Mouse (Mus musculus) E14TG2a.4 (cell line): ENCODE measurements at regions not wholly inside any gene's neighbourhood (a gene's known extent, or its start where the extent isn't known, plus 50 kb on each side); places are given as distances from the start of the nearest gene placed in this dataset.

ENCODE experiments used
- CTCF ChIP-seq: conservative IDR thresholded peaks from 2 replicates; pipeline ENCODE4 v1.5.1; 2014; ENCODE audit warnings: low read length
- NANOG ChIP-seq: IDR thresholded peaks from 2 replicates; pipeline ENCODE4 v1.6.1; 2014; ENCODE audit warnings: borderline replicate concordance, low read length, mixed read lengths
- POU5F1 ChIP-seq: IDR thresholded peaks from 2 replicates; pipeline ENCODE4 v1.6.1; 2014; ENCODE audit warnings: low read length, borderline replicate concordance

GRCm38 (mm10) chr16:46625807-46626206, 127.5 kb upstream of the Nectin3 start:
- TF ChIP-seq CTCF (no peak), NANOG (no peak), POU5F1 (no peak)
